Mouse (Mus musculus) stomach, embryonic 16.5 days (tissue): ENCODE measurements at regions not wholly inside any gene's neighbourhood (a gene's known extent, or its start where the extent isn't known, plus 50 kb on each side); places are given as distances from the start of the nearest gene placed in this dataset.

Experiments
- ATAC-seq: fragments of 200-750 bp; cut with Nextera tagmentation; 2 replicates; pipeline ENCODE4 v1.8.0; 2017; ENCODE audit warnings: moderate number of reproducible peaks, moderate TSS enrichment; ENCODE audit not compliant: insufficient read depth, low FRiP score
- H3K27ac ChIP-seq: fragments of 300-500 bp; sonication (generic); 2 replicates; pipeline ENCODE4 v1.5.1; 2014; ENCODE audit warnings: low read length
- H3K27me3 ChIP-seq: fragments of 300-500 bp; sonication (generic); 2 replicates; pipeline ENCODE4 v1.6.1; 2014; ENCODE audit warnings: low read length, control low read depth, mixed read lengths; ENCODE audit not compliant: control insufficient read depth, insufficient read depth
- H3K36me3 ChIP-seq: fragments of 300-500 bp; sonication (generic); 2 replicates; pipeline ENCODE4 v1.6.1; 2014; ENCODE audit warnings: low read length; ENCODE audit not compliant: control insufficient read depth, insufficient read depth
- H3K4me1 ChIP-seq: fragments of 300-500 bp; sonication (generic); 2 replicates; pipeline ENCODE4 v1.6.1; 2014; ENCODE audit warnings: low read length, control low read depth, mixed read lengths; ENCODE audit not compliant: control insufficient read depth, insufficient read depth
- H3K4me2 ChIP-seq: fragments of 300-500 bp; sonication (generic); 2 replicates; pipeline ENCODE4 v1.6.1; 2014; ENCODE audit warnings: low read depth, low read length, mixed read lengths
- H3K4me3 ChIP-seq: fragments of 300-500 bp; sonication (generic); replicated peaks from 2 replicates; pipeline ENCODE4 v1.5.1; 2014; ENCODE audit warnings: mild to moderate bottlenecking, low read length
- H3K9ac ChIP-seq: fragments of 300-500 bp; sonication (generic); 2 replicates; pipeline ENCODE4 v1.6.1; 2014; ENCODE audit warnings: low read length
- H3K9me3 ChIP-seq: fragments of 300-500 bp; sonication (generic); replicated peaks from 2 replicates; pipeline ENCODE4 v1.6.1; 2016; ENCODE audit warnings: low read length, control low read depth; ENCODE audit not compliant: control insufficient read depth
- WGBS: fragments of 180-500 bp; shearing (Covaris S2); extraction: QIAGEN DNeasy Blood & Tissue Kit; methylation state at CpG from one replicate; pipeline ENCODE4 v1.1.7; 2014; 5-methylcytosine and 5-hydroxymethylcytosine counted together

DNA sequence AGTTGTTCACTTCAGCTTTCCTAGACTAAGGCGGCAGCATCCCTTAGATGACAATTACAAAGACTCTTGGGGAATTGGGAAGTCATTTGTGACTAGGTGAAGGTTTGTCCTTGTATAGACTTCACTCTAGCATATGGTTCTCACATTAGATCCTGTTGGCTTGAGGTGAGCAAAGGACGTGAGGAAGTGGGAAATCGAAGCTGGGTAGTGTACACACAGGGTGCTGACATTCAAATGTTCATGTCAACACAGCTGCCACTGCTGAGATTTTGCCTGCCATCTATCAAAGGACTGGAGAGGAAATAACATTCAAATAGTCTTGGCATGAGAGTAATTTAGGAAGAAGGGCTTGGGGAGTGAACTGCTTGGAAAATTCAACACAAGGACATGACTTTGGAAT is 124.0 kb upstream of the Cypt12 start:
- Histone ChIP-seq H3K27ac (no peak overlapping the region), H3K9ac (no peak overlapping the region), H3K27me3 (no peaks in the 10 kb centered on the region), H3K36me3 (no peaks in the 10 kb centered on the region), H3K4me1 (no peaks in the 10 kb centered on the region), H3K9me3 (no peaks in the 10 kb centered on the region), H3K4me2 (no peak overlapping the region), H3K4me3 (no peak overlapping the region)
- ATAC-seq = no peak
- 46% methylated on average over 3 of the region's 3 CpGs for WGBS

DNA sequence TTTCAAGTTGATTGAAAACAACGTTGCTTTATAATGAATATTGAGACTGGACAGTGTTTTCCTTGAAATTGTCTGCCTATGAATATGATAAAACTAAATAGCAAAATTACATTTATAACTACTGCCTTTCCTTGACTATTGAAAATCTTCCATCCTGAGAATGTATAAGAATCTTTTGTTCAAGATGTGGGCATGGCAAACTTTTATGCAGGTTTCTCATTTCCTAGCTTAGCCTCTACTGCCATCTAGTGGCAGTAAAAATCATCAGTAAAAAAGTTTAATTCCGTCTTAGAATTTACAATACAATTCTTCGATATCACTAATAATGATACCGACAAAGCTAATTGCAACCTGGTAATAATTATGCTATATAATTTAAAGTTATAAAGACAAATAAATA is 123.5 kb upstream of the Cypt12 start:
- WGBS = 44% methylated on average over 4 of the region's 4 CpGs
- Histone ChIP-seq H3K36me3 (no peaks in the 10 kb centered on the region), H3K27ac (no peak overlapping the region), H3K4me2 (no peak overlapping the region), H3K9me3 (no peaks in the 10 kb centered on the region), H3K4me1 (no peaks in the 10 kb centered on the region), H3K9ac (no peak overlapping the region), H3K27me3 (no peaks in the 10 kb centered on the region), H3K4me3 (no peak overlapping the region)
- no peak for ATAC-seq

DNA sequence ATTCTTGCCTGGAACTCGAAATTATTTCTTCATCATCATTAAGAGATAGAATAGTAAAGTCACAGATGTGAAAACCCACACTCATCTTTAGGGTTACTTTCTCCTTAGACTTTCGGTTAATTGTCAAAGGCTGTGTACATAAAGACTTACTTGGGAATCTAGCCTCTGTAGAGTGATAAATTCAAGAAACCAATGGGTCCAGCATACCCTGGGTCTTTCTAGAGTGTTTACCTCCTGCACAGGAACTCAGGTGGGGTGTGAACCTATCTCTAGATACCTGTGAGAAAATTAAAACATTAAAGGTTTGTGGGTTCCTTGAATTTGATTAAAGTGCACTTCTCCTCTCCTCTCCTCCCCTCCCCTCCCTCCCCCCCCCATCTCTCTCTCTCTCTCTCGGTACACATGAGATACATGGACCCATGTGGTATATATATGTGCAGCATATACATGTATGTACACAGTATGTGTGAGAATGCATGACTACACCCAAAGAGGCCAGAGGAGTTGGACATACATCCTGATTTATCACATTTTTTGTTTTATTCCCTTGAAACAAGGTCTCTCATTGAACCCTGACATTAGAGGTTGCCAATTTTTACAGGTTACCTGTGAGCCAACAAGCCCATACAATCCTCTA is 122.8 kb upstream of the Cypt12 start:
- H3K9me3 ChIP-seq = no peaks in the 10 kb centered on the region
- H3K27ac ChIP-seq = no peak overlapping the region
- WGBS = 57% methylated on average over 3 of the region's 3 CpGs
- H3K36me3 ChIP-seq = no peaks in the 10 kb centered on the region
- ATAC-seq = no peak
- no peaks in the 10 kb centered on the region for H3K4me1 ChIP-seq
- H3K4me2 ChIP-seq = no peak overlapping the region
- H3K9ac ChIP-seq = no peak overlapping the region
- H3K27me3 ChIP-seq = no peaks in the 10 kb centered on the region
- no peak overlapping the region for H3K4me3 ChIP-seq

DNA sequence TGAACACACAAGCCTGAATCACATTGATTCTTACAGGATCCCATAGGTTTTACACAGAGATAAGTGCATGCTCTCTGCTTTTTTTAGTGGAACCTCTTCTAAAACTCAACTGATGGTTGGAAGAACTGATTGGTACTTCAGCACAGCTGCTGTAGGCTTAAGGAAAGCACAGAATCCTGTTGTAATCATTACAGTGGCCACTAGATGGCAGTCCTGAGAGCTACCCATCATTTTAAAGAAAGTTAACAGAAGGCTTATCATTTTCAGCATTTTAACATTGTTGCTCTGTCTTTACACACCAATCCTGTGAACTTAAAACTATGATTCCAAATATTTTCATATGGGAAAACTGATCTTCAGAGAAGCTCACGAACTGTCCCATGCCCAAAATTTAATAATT is 113.5 kb upstream of the Cypt12 start:
- Histone ChIP-seq H3K27me3 (no peaks in the 10 kb centered on the region), H3K27ac (no peak overlapping the region), H3K9ac (no peak overlapping the region), H3K4me3 (no peak overlapping the region), H3K36me3 (no peaks in the 10 kb centered on the region), H3K4me1 (no peaks in the 10 kb centered on the region), H3K9me3 (no peaks in the 10 kb centered on the region), H3K4me2 (no peak overlapping the region)
- no peak for ATAC-seq
- 32% methylated on average over 1 of the region's 1 CpGs for WGBS

DNA sequence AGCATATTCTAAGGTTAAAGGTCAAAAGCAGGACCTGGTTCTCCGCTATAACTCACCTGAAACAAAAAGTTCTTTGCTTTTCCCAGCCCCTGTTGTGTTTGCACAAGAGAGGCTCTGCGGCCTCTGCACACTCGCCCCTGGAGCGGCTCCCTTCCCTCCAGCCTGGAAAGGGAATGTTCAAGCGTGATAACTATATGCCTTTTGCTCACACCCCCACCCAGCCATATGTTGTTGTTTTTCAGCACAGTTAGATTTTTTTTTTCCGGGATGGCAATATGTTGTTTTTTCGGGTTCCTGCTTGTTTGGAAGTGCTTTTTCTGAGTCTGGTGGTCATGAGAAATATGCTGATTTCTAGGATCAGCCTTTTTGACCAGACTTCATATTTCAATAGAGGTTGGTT is 100.6 kb upstream of the Cypt12 start:
- no peaks in the 10 kb centered on the region for H3K36me3 ChIP-seq
- no peaks in the 10 kb centered on the region for H3K4me1 ChIP-seq
- no peak overlapping the region for H3K4me2 ChIP-seq
- no peak overlapping the region for H3K9ac ChIP-seq
- no peaks in the 10 kb centered on the region for H3K27me3 ChIP-seq
- 59% methylated on average over 7 of the region's 7 CpGs for WGBS
- H3K27ac ChIP-seq = no peak overlapping the region
- no peak for ATAC-seq
- H3K9me3 ChIP-seq = no peaks in the 10 kb centered on the region
- no peak overlapping the region for H3K4me3 ChIP-seq

DNA sequence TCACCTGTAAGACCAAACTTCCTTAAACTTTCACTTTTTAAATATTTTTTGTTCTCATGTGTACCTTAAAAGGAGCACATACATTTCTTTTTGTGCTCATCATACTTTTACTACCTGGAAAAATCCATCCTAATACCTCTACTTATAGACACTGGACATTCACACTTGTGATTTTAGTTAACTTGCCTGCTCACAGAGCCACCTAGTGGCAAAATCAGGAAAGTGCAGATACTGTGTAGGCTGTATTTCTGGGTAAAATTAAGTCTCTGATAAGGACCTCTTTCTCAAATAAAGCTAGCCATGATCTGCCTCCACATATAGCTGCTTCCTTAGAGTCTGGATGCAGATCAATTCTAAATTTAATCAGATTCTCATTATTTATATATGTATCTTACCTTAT is 100.0 kb upstream of the Cypt12 start:
- no peak overlapping the region for H3K27ac ChIP-seq
- no peak overlapping the region for H3K4me2 ChIP-seq
- no peaks in the 10 kb centered on the region for H3K9me3 ChIP-seq
- H3K4me3 ChIP-seq = no peak overlapping the region
- H3K9ac ChIP-seq = no peak overlapping the region
- no peaks in the 10 kb centered on the region for H3K36me3 ChIP-seq
- H3K27me3 ChIP-seq = no peaks in the 10 kb centered on the region
- no peak for ATAC-seq
- H3K4me1 ChIP-seq = no peaks in the 10 kb centered on the region

DNA sequence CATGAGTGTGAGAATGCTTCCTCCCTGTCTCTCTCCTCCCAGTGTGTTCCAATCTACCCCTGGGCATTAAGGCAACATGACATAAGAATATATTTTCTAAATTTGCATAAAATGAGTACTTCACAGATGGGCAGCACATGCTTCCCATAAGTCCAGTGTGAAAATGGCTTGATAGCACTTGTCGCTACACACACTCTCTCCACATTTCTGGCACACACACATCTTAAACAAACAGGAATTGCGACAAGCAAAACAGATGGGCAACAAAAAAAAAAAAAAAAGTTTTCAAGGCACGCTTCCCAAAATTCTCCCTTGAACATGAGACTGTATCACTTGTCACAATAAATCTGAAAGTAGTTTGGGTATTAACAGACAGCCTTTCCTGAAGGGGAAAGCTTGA is 85.8 kb upstream of the Cypt12 start:
- no peak overlapping the region for H3K4me3 ChIP-seq
- no peaks in the 10 kb centered on the region for H3K36me3 ChIP-seq
- H3K27ac ChIP-seq = no peak overlapping the region
- no peaks in the 10 kb centered on the region for H3K27me3 ChIP-seq
- WGBS = 67% methylated on average over 3 of the region's 3 CpGs
- H3K4me1 ChIP-seq = no peaks in the 10 kb centered on the region
- H3K4me2 ChIP-seq = no peak overlapping the region
- no peaks in the 10 kb centered on the region for H3K9me3 ChIP-seq
- H3K9ac ChIP-seq = no peak overlapping the region
- no peak for ATAC-seq

DNA sequence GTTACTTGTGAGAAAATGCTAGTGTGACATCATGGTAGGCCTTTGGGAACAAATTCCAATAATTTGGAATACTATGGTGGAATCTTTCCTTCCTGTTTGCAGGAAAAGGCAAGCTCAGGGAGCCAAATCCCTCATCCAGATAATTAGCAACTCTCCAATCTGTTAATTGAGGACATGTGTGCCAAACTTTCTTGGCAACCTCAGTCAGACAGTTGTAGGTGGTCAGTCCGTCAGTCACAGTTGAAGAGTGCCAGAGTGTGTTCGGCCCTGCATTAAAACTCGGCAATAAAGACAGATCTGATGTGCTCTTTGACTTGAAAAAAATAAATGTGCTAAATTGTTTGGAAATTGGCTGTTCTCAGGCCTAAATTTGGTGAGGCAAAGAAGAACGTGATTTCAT is 83.1 kb upstream of the Cypt12 start:
- Histone ChIP-seq H3K9ac (no peak overlapping the region), H3K4me1 (no peaks in the 10 kb centered on the region), H3K36me3 (no peaks in the 10 kb centered on the region), H3K4me3 (no peak overlapping the region), H3K9me3 (no peaks in the 10 kb centered on the region), H3K4me2 (no peak overlapping the region), H3K27me3 (no peaks in the 10 kb centered on the region), H3K27ac (no peak overlapping the region)
- WGBS = 65% methylated on average over 4 of the region's 4 CpGs
- ATAC-seq = no peak

DNA sequence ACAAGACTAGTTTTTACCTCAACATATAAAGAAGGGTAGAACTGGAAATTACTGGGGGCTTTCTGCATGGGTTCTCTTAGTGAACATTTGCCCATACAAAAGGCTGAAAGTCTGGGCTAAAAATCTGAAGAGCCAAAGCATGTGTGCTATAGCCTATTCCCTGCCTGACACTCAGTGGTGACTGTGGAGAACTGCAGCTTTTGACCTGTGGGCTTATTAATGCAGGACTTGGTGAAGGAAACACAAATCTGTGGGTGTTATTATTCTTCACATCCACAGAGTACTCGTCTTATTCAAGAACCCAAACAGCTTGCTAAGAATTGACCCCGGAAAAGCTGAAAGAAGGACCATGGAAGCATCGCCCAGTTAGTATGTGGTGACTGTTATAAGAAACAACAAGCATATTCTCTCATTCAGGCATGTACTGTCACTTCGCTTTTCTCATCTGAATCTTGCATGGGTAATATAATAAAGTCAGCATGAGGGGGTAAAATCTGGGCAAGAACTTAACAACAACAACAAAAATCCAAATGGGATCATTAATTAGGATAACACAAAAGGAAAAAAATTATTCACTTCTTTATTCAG is 77.2 kb upstream of the Cypt12 start:
- no peaks in the 10 kb centered on the region for H3K27me3 ChIP-seq
- WGBS = 50% methylated on average over 4 of the region's 4 CpGs
- H3K36me3 ChIP-seq = no peaks in the 10 kb centered on the region
- H3K4me1 ChIP-seq = no peaks in the 10 kb centered on the region
- H3K4me3 ChIP-seq = no peak overlapping the region
- no peaks in the 10 kb centered on the region for H3K9me3 ChIP-seq
- H3K4me2 ChIP-seq = no peak overlapping the region
- H3K9ac ChIP-seq = no peak overlapping the region
- no peak for ATAC-seq
- H3K27ac ChIP-seq = no peak overlapping the region
